Mouse (Mus musculus) adrenal gland, postnatal 0 days (tissue): ENCODE results near the gene Syt8. TPM values are rescaled to one million over a fixed set of nuclear protein-coding genes. Genes with fewer than 3 reads are reported as not detected.

Experiments used
- polyA plus RNA-seq: library from polyadenylated mRNA; unstranded; fragments of >200 nt; fragmentation: Nextera tagmentation; extraction: Ambion mirVana; gene quantifications from 2 replicates; pipeline ENCODE4 v1.2.1, GENCODE M21; 2015

Syt8 gene
- polyA plus RNA-seq: 0.99 TPM in 1 of 2 replicates, not detected in the other

GRCm38 (mm10) chr7:142434137-142434865, at the start of gene Syt8:
Gene Syt8, plus strand, starts transcription at chr7:142434850.

GRCm38 (mm10) chr7:142387419-142388148, 47.1 kb upstream of the Syt8 start, which contains the start of gene Ctsd:
Gene Ctsd, minus strand, starts transcription at chr7:142388038.

DNA sequence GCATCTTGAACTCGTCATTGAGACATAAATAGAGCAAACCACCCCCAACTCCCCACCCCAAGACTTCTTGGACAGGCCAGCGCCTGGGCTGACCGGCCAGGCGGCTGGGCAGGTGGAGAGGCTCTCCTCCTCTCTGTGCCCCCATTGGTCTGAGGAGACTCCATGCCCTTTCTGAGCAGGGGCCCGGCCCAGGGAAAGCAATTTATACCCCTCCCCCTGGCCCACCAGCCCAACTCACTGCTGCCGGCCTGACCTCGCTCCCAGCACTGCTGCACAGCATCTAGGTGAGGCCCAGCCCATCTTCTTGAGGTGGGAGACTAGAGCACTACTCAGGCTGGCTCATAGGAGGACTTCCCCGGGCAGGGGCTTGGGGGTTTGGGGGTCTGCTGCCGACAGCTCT, 6.9 kb downstream of the Syt8 start, which contains the start of gene Tnni2:
TSS of gene Tnni2 (plus strand) at position 224 of the 400 bp plus-strand sequence.

DNA sequence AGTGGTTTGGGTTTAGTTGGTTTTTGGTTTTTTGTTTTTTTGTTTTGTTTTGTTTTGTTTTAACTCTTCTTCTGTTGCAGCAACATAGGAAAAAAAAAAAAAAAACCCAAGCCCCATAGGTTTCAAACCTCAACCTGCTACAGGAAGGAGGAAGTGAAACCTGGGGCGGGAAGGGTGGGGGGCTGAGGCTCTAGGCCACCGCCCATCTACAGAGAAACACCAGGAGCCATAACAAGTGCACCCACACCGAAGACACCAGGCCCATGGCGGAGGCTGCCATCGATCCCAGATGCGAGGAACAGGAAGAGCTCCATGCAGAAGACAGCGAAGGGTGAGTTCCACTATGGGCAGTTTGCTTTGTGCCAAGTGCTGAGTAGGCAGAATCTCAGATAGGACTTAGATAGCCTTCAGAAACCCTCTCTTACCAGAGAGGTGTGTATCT, 26.0 kb downstream of the Syt8 start, which contains the start of gene Lsp1:
TSS of gene Lsp1 (plus strand) at position 174 of the 442 bp plus-strand sequence.

Other genes starting within 250 kb of the Syt8 start
- not detected in 2 replicates for gene Gm10153, start 244.5 kb upstream of the Syt8 start, polyA plus RNA-seq
- not detected in 2 replicates for gene Krtap5-3, start 233.5 kb upstream of the Syt8 start, polyA plus RNA-seq
- gene Gm7579, start 223.0 kb upstream of the Syt8 start, polyA plus RNA-seq: not detected in 2 replicates
- gene Krtap5-5, start 204.9 kb upstream of the Syt8 start, polyA plus RNA-seq: not detected in 2 replicates
- gene Gm40460, start 193.8 kb upstream of the Syt8 start, polyA plus RNA-seq: not detected in 2 replicates
- not detected in 2 replicates for gene Gm2431, start 176.5 kb upstream of the Syt8 start, polyA plus RNA-seq
- not detected in 2 replicates for gene Gm4559, start 160.5 kb upstream of the Syt8 start, polyA plus RNA-seq
- not detected in 2 replicates for gene Krtap5-1, start 137.7 kb upstream of the Syt8 start, polyA plus RNA-seq
- not detected in 2 replicates for gene Krtap5-4, start 131.3 kb upstream of the Syt8 start, polyA plus RNA-seq
- gene Ifitm10, start 61.1 kb upstream of the Syt8 start, polyA plus RNA-seq: 8.8 and 9.5 TPM in 2 replicates
- 2.9 TPM in 1 of 2 replicates, not detected in the other for gene Gm49369, start 52.2 kb upstream of the Syt8 start, polyA plus RNA-seq
- gene Ctsd, start 46.8 kb upstream of the Syt8 start, polyA plus RNA-seq: 448 and 665 TPM in 2 replicates
- gene Tnni2, start 7.0 kb downstream of the Syt8 start, polyA plus RNA-seq: 14.4 and 42.6 TPM in 2 replicates
- gene Lsp1, start 26.0 kb downstream of the Syt8 start, polyA plus RNA-seq: 34.1 and 44.4 TPM in 2 replicates
- 11.5 and 54.4 TPM in 2 replicates for gene Tnnt3, start 64.0 kb downstream of the Syt8 start, polyA plus RNA-seq
- gene Mrpl23, start 97.8 kb downstream of the Syt8 start, polyA plus RNA-seq: 18.5 and 18.8 TPM in 2 replicates
- 366 and 579 TPM in 2 replicates for gene Igf2, start 232.0 kb downstream of the Syt8 start, polyA plus RNA-seq
- gene Gm49394, start 235.1 kb downstream of the Syt8 start, polyA plus RNA-seq: not detected in 2 replicates